Mouse (Mus musculus) kidney, adult 2 months (tissue): ENCODE measurements around the gene Prkg1.

Experiments used
- CTCF ChIP-seq: fragments of 200-500 bp; conservative IDR thresholded peaks from 2 replicates; pipeline ENCODE4 v1.5.1; 2011; ENCODE audit warnings: low read depth, mild to moderate bottlenecking, control low read depth, low read length, moderate library complexity, mixed read lengths; ENCODE audit not compliant: insufficient read depth, insufficient read length
- POLR2A ChIP-seq: fragments of 200-500 bp; IDR thresholded peaks from one replicate; pipeline ENCODE4 v1.6.1; 2011; ENCODE audit warnings: low read depth, low read length, control low read depth

DNA sequence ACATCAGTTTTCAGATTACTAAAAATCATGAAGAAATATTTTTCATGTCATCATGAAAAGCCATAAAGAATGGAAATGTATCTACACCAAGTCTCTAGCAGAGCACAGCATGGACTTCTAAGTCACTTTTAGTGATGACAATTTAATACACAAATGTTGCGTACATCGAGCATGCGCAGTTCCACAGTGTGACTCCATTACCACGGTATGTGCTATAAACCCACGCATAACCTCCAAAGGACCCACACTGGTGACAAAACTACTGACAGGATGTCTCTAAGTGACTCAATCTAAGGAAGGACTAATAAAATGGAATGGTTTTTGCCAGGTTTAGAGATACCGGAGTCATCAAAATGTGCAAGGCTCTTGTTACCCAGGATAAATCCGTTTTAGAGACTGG is 480.7 kb downstream of the Prkg1 start:
- TF ChIP-seq POLR2A (no peak), CTCF (no peak)
